ENCODE assay signal across 9 mouse cellular contexts in genomic region chr17:32483200-32483599, GRCm38 (mm10). TPM values are rescaled to one million over a fixed set of nuclear protein-coding genes. Genes with fewer than 3 reads are reported as not detected.
A peak's percentile ranks its signal among the peaks of the same experiment; 100 is the strongest.
DNase-seq lines count a peak whose midpoint lies in the region; ATAC-seq and TF ChIP-seq lines count a peak whose summit lies in the region.
"Had no signal": no experiment of that assay in that cellular context is flagged by ENCODE, and none has a peak within 500 bp of the region (broad histone marks: within the 10 kb centered on the region; RNA-seq: fewer than 3 reads in every experiment).

No protein-coding gene starts in this region.

- intact Hi-C loops in heart, postnatal 36 days (cut with DNase I), result no loop called here

- H3K9me3 ChIP-seq in forebrain, embryonic 15.5 days, result no peaks in the 10 kb centered on the region
- no peaks in the 10 kb centered on the region for H3K9me3 ChIP-seq in lung, embryonic 15.5 days

- H3K27me3 ChIP-seq in forebrain, embryonic 15.5 days, result no peaks in the 10 kb centered on the region
- H3K27me3 ChIP-seq in lung, embryonic 15.5 days, result peaks cover 8% of the 10 kb centered on the region; the same call in 1 of the 2 replicates

- peaks cover 3% of the 10 kb centered on the region; the same call in 1 of the 2 replicates for H3K4me1 ChIP-seq in forebrain, embryonic 15.5 days
- no peaks in the 10 kb centered on the region for H3K4me1 ChIP-seq in lung, embryonic 15.5 days

- peak overlapping the region; percentile 39 for H3K4me2 ChIP-seq in forebrain, embryonic 15.5 days (replicated peaks)
- peak overlapping the region; percentile 45 for H3K4me2 ChIP-seq in lung, embryonic 15.5 days

- no peak overlapping the region for H3K27ac ChIP-seq in forebrain, embryonic 15.5 days (replicated peaks)
- H3K27ac ChIP-seq in layer of hippocampus, adult 2 months, result no peak overlapping the region
- H3K27ac ChIP-seq in lung, embryonic 15.5 days, result no peak overlapping the region

- no peak overlapping the region for H3K9ac ChIP-seq in forebrain, embryonic 15.5 days (replicated peaks)
- no peak overlapping the region for H3K9ac ChIP-seq in lung, embryonic 15.5 days

- WGBS in forebrain, embryonic 15.5 days, result 16% methylated on average over 18 of the region's 18 CpGs
- 15% methylated on average over 18 of the region's 18 CpGs for WGBS in lung, embryonic 15.5 days

- peak overlapping the region; percentile 27 for H3K4me3 ChIP-seq in forebrain, embryonic 15.5 days
- peak overlapping the region; percentile 48 for H3K4me3 ChIP-seq in layer of hippocampus, adult 2 months
- peak overlapping the region; percentile 16; the same call in 1 of the 2 replicates for H3K4me3 ChIP-seq in lung, embryonic 15.5 days

- no peaks in the 10 kb centered on the region for H3K36me3 ChIP-seq in forebrain, embryonic 15.5 days
- no peaks in the 10 kb centered on the region for H3K36me3 ChIP-seq in lung, embryonic 15.5 days

- 0 out of 2 replicates have a peak, but pooled peaks have one; percentile 32 for ATAC-seq in forebrain, embryonic 15.5 days (replicated peaks)
- ATAC-seq in lung, embryonic 15.5 days (ENCODE audit: borderline replicate concordance, extremely low read depth, low FRiP score, low TSS enrichment), result 0 out of 2 replicates have a peak, but pooled peaks have one; percentile 49

- peak; percentile 87 for DNase-seq in ES-CJ7 (ENCODE audit: low read depth, low spot score)
- DNase-seq in cerebellum, adult 11 months, result peak; percentile 91
- peak; percentile 74 to 76 for DNase-seq in heart, postnatal 36 days
- DNase-seq in layer of hippocampus, adult 2 months (ENCODE audit: low spot score in 2 of 2), result peak; percentile 36 to 54
- peak; percentile 67 for DNase-seq in ovary, postnatal 10 days (ENCODE audit: low spot score)
- peak; percentile 9 to 55 for DNase-seq in thymus, postnatal 10 days (ENCODE audit: low spot score in 2 of 2)

- TF ChIP-seq CTCF in layer of hippocampus, adult 2 months (conservative IDR thresholded peaks at IDR 0.05), result peak; percentile 89

RNA-seq across cellular contexts. Expression of gene Cyp4f17, which starts 22.6 kb away (rescaled TPM):
- polyA plus RNA-seq in forebrain, embryonic 15.5 days (2015; fragmentation: Nextera tagmentation; extraction: Ambion mirVana), result 7.8 and 8.4 TPM in 2 replicates
- total RNA-seq in heart, postnatal 36 days (2021), result 1 to 10 TPM; 5.7 to 7.1 TPM
- 1 to 10 TPM; 3.2 to 4.4 TPM for total RNA-seq in layer of hippocampus, adult 2 months (2021)
- 6.6 and 6.8 TPM in 2 replicates for polyA plus RNA-seq in lung, embryonic 15.5 days (2015; fragmentation: Nextera tagmentation; extraction: Ambion mirVana)

RNA-seq across cellular contexts. Expression of gene Cyp4f39, which starts 30.7 kb away (rescaled TPM):
- 0.23 TPM in 1 of 2 replicates, not detected in the other for polyA plus RNA-seq in forebrain, embryonic 15.5 days (2015; fragmentation: Nextera tagmentation; extraction: Ambion mirVana)
- not detected for total RNA-seq in heart, postnatal 36 days (2021)
- not detected for total RNA-seq in layer of hippocampus, adult 2 months (2021)
- polyA plus RNA-seq in lung, embryonic 15.5 days (2015; fragmentation: Nextera tagmentation; extraction: Ambion mirVana), result 0.69 and 1.3 TPM in 2 replicates
- polyA plus RNA-seq: frontal cortex, adult 2 months had no signal

RNA-seq across cellular contexts. Expression of gene Cyp4f16, which starts 53.2 kb away (rescaled TPM):
- polyA plus RNA-seq in forebrain, embryonic 15.5 days (2015; fragmentation: Nextera tagmentation; extraction: Ambion mirVana), result 19.8 and 24.9 TPM in 2 replicates
- 1 to 10 TPM; 6.6 to 9.9 TPM for total RNA-seq in heart, postnatal 36 days (2021)
- total RNA-seq in layer of hippocampus, adult 2 months (2021), result 1 to 10 TPM; 8.7 to 8.8 TPM
- polyA plus RNA-seq in lung, embryonic 15.5 days (2015; fragmentation: Nextera tagmentation; extraction: Ambion mirVana), result 21.0 and 22.3 TPM in 2 replicates

RNA-seq across cellular contexts. Expression of gene Pglyrp2, which starts 59.2 kb away (rescaled TPM):
- polyA plus RNA-seq in forebrain, embryonic 15.5 days (2015; fragmentation: Nextera tagmentation; extraction: Ambion mirVana), result not detected in 2 replicates
- not detected for total RNA-seq in heart, postnatal 36 days (2021)
- total RNA-seq in layer of hippocampus, adult 2 months (2021), result not detected
- 0.26 and 1.2 TPM in 2 replicates for polyA plus RNA-seq in lung, embryonic 15.5 days (2015; fragmentation: Nextera tagmentation; extraction: Ambion mirVana)
- polyA plus RNA-seq: frontal cortex, adult 2 months had no signal

Comparison
In these comparisons a context has a peak if more than half of its experiments do, and no peak if none do; other contexts are left out.
1. DNase-seq: peak in every context shown above with its lines; median percentile 91 in cerebellum, adult 11 months; 87 in ES-CJ7; 75 in heart, postnatal 36 days; 67 in ovary, postnatal 10 days; 45 in layer of hippocampus, adult 2 months; 32 in thymus, postnatal 10 days.